Mouse (Mus musculus) MEL-GATA-1-ER (cell line): Measurements from ENCODE around the gene Hspbp1.
A peak's percentile ranks its signal among the peaks of the same experiment; 100 is the strongest.

ENCODE experiments used
- DNase-seq: peaks from one replicate; pipeline ENCODE4 v3.0.0-alpha.2; 2012; ENCODE audit warnings: low read depth; ENCODE audit errors: extremely low read depth

Hspbp1 gene

DNA sequence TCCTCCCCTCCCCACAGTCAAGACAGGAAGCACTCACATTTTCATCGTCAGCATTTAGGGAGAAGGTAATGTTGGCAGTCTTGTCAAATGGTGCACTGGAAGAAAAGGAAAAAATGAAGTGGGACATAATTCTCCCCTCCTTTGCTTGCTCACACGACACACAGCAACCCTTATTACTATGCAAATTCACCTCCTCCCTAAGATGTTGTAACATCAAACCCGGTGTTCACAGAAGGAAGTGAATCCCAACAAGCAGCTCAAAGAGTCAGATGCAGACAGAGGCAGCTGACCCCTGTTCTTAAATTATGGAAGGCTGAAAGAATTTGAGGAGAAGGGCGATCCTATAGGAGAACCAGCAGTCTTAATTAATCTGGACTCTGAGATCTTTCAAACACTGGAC lies 48.7 kb downstream of the Hspbp1 start:
- no peak for DNase-seq

DNA sequence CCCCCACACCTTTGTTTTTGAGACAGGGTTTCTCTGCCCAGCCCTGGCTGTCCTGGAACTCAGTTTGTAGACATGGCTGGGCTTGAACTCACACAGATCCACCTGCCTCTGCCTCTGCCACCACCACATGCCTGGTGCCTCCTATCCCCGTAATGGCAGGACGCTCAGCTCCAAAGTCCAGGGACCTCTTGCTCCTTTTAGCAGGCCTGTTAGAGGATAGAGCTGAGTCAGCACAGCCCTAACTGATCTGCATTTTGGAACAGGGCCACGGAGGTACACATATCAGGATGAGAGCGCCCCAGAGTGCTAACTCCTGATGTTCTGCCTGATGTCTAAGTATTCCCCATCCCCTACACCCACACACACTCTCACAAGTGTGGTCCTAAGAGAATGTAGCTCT lies 53.8 kb downstream of the Hspbp1 start, which contains the start of gene Tmem86b:
TSS of gene Tmem86b (minus strand) at position 392 of the 400 bp plus-strand sequence.
- DNase-seq = no peak

DNA sequence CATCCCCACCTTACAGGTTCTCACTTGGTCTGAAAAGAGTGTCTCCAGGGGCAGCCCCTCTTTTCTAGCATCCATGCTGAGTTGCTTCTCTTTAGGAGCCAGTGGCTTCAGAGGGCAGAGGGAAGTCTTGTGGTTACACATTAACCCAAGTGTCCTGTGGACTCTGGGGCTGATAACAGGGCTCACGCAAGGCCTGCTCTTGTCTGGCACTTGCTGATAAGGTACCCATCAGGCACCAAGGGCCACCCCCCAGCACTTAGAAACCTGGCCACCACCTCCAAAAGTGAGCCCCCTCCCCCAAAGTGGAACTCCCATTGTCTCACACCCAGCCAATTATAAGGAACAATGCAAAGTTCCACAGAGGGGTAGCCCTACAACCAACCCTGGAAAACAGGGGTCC lies 54.7 kb downstream of the Hspbp1 start:
- DNase-seq = peak; percentile 94

DNA sequence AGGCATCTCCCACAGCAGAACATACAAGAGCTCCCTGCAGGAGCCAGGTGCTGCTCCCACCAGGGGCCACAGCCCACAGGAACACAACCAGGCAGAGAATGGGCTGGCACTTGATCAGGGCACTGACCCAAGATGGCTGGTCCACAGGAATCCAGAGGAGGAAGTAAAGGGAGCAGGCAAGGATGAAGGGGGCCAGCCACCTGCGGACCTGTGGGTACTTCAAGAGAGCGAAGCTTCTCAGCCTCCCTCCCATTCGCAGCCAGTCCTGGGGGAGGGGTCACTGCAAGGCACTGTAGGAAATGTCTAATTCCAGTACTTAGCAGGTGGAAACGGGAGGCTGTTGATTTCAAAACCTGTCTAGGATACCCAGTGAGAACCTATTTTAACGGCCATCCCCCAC lies 55.3 kb downstream of the Hspbp1 start:
- no peak for DNase-seq

DNA sequence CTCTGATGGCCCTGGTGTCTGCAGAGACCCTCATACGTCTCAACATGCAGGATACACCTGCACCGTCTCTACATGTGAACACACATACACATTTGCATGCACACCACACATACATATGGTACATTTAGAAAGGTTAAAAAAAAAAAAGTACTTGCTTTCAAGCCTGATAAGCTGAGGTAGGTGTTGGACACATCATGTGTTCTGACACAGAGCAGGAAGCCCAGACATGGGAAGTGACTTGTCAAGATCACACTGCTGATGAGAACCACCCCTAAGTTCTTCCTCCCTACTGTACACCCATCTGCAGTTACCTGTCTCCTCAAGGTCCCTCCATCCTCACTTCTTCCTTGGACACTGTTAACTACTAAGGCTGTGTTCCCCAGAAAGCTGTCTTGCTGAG lies 58.9 kb downstream of the Hspbp1 start:
- no peak for DNase-seq

DNA sequence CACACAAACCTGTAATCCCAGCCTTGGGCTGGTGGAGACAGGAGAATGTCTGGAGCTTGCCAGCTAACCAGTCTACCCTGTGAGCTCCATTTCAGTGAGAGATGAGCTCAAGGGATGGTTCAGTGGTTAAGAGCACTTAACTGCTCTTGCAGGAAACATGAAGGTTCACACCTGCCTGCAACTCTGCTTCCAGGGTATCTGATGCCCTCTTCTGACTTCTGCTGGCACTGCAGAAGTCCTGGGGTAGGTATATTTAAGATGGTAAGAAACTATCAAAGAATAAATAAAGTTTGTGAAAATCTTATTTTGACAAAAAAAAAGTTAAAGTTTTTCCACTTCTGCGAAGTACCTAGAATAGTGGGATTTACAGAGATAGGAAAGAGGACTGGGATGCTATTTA lies 60.5 kb downstream of the Hspbp1 start:
- no peak for DNase-seq

DNA sequence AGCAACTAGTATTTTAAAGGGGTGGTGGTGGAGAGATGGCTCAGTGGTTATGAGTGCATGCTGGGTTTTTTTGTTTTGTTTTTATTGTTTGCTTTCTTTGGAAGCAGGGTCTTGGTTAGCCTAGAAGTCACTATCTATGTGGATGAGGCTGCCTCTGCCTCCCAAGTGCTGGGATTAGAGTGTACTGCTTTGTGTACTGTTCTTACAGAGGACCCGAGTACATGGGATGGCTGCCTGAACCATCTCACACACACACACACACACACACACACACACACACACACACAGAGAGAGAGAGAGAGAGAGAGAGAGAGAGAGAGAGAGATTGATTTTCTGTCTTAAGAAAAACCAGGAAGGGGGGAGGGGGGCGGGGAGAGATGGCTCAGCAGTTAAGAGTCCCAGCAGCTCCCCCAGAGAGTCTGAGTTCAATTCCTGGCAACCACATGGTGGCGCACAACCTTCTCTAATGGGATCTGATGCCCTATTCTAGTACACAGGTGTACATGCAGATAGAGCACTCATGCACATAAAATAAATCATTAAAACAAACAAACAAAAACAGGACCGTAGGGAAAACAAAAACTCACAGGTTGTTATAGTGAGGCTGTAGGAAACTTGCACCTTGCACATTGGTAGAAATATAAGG lies 61.2 kb downstream of the Hspbp1 start:
- peak; percentile 19 for DNase-seq

DNA sequence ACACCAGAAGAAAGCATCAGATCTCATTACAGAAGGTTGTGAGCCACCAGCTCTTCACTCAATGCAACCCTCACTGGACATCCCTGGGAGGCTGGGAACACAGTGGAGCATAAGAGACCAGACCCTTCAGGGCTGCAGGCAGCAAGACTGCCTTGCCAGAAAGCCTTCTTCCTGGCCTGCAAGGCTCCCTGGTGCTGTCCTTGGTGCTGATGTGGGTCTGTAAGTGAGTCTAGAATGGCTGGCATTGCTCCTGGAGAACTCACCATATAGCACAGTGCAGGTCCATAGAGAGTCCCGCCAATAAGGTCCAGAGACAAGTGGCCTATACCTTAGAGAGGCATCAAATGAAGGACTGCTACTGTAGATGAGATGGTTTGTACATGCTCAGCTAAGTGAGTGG lies 64.9 kb downstream of the Hspbp1 start:
- DNase-seq = peak; percentile 50

DNA sequence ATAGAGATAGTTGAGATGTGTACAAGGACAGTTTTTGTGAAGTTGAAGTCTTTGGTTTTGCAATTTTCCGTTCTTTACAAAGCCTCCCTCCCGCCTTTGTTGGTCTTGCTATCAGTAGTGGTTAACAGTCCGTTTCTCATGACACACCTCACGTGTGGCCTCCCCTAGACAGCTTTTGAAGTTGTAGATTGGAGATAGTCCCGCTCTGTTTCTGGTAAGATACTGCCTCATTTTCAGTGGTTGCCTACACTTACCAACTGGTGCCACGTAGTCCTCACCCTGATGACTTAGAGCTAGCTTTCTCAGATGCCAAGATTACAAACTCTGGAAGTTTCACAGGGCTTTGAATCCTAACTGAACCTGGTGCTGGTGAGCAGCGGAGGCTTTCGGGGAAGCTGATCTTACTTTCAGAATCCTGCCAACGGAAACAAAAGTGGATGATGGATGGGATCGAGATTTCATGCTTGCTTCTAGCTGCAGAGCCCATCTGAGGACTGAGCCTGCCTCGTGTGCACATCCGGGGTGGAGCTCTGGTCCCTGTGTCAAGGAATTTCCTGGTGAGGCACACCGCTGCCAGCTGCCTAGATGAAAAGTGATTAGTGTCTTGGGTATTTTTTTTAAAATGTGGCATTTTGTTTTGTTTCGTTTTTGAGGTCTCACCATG lies 71.0 kb downstream of the Hspbp1 start:
- DNase-seq = no peak

DNA sequence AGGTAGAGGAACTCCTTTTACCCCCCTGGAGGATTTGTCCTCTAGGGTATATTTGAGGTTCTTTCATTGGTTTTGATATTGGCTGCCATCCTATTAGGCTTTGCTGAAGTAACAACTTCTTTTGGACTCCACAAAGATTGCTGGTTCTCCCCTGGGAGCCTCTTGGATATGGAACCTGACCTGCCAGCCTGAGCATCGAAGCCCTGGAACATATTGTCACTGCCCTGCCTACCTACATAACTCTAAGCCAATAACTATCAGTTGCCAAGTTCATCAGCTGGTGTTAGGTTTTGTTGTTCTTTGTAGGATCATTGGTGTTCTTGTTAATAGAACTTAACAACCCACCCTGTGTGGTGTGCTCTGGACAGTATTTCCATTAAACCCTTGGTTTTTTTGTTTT lies 71.9 kb downstream of the Hspbp1 start:
- DNase-seq = no peak

DNA sequence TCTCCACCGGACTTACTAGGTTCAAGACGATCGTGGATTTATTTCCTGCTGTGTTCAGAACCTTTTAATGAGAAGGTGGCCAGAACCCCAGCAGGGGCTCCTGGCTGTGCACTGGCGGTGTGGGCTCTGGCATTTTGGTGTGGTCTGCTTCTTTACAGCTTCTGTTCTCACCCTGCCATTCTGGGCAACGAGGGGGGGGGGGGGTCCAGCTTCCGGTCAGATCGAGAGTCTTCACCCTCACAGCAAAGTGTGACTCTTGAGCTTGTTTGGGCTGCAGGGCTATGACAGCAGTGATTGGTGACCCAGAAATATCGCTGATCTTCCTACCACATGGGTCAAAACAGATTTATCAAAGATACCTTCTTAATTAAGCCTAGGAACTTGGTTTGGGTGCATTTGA lies 72.5 kb downstream of the Hspbp1 start:
- no peak for DNase-seq

DNA sequence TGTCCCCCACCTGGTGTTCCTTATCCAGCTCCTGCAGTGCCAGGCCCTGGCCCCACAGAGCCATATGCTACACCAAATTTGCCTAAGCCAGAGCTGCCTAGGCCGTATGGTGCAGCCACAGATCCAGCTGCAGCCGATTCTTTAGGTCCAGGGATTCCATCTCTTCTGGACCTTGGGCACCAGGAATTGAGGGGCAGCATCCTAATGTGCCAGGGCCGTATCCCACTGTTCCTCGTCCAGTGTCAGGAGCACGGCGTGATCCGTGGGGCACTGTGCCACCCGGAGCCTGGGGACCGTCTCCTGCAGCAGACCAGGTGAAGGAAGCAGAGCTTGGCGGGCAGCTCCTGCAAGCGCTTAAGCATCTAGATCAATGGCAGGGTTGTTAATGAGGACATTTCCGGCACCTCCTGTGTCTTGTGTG lies 72.9 kb downstream of the Hspbp1 start:
- no peak for DNase-seq

DNA sequence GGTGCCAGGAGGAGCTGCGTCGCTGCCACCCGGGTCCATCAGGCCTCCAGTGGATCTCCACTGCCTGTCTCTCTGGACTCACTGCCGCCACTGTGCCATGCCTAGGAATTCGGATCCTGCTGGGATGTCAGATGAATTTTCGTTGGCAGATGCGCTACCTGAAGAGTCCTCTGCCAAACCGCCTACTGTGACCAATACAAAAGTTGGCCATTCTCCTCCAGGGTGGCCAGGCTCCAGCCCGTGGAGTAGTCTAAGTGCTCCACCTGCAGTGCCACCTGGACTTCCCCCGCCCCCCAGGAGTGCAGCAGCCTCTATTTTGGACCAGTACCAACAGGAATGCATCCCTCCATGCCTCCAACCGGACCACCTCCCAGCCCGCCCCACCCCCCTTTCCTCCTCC lies 73.4 kb downstream of the Hspbp1 start:
- no peak for DNase-seq
